Mouse (Mus musculus) heart, adult 2 months (tissue): Measurements from ENCODE around the gene Tbc1d1.

ENCODE experiments used
- EP300 ChIP-seq: fragments of 200-500 bp; IDR thresholded peaks from 2 replicates; pipeline ENCODE4 v1.6.1; 2011; ENCODE audit warnings: low read depth, low read length, control low read depth; ENCODE audit not compliant: insufficient read depth
- POLR2A ChIP-seq: fragments of 200-500 bp; IDR thresholded peaks from 2 replicates; pipeline ENCODE4 v1.6.1; 2011; ENCODE audit warnings: mild to moderate bottlenecking, low read depth, low read length, control low read depth; ENCODE audit not compliant: insufficient read depth

DNA sequence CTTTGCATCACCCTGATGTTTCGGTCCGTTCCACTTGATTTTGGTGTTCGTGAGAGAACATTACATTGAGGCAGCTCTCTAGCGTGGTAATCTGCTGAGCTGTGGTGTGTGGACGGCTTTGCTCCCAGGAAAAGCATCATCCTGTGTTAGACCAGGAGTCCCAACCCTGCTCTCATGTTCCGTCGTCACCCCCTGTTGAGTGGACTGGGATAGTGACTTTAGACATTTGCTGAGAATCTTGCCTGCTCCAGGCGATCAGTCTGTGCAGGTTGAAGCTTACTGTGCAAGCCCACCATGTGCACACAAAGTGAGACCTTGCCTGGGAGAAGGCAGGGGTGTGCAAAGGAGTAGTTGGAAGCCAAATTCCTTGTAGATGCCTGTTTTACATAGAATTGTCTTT, 85.8 kb downstream of the Tbc1d1 start:
- TF ChIP-seq POLR2A (no peak), EP300 (no peak)
